Mouse (Mus musculus) heart, postnatal 4 days (tissue): Measurements from ENCODE around the gene Cgnl1. TPM values are rescaled to one million over a fixed set of nuclear protein-coding genes. Genes with fewer than 3 reads are reported as not detected.

Experiments
- DNase-seq: peaks from one replicate; pipeline ENCODE4 v3.0.0; 2021
- total RNA-seq, 2 experiments: library from RNA; stranded (reverse); gene quantifications; 2 replicates each; pipeline ENCODE4 v1.2.3; 2021

The Cgnl1 gene
- total RNA-seq, 2 experiments from 2014 or later: 55.8 to 56.7 TPM

DNA sequence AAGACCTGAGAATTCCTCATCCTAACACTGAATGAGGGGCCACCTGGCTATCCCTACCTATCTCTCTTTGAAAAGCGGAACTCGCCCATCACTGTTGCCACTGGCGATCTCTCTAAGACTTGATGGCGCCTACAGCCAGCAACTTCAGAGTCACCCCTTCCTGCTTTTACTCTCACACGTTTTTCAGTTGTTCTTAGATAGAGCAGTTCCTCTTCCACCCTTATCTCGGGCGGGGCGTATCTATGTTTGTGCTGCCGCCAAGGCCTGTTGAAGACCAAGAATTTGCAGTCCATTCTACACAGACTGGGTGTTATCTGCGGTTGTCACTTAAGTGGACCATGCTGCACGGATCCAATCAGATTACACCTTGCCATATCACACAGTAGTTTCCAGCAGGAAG, 62.2 kb downstream of the Cgnl1 start:
- DNase-seq: peak; percentile 27

DNA sequence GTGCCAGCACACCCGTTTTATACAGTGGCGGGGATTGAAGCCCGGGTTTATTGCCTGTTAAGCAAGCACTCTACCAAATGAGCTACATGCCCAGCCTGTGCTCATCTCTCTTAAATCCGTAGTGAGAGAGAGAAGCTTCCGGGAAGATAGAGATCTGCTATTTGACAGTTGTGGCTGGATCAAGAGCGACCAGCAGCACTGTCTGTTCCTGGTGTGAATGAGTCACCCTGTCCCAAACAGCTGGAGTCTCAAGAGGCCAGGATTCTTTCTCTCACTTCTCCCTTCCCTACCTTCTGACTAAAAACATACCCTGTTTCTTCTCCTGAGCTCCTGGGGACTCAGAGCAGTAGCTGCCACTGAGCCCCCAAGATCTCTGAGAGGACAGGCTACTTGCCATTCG, 63.4 kb downstream of the Cgnl1 start:
- no peak for DNase-seq

DNA sequence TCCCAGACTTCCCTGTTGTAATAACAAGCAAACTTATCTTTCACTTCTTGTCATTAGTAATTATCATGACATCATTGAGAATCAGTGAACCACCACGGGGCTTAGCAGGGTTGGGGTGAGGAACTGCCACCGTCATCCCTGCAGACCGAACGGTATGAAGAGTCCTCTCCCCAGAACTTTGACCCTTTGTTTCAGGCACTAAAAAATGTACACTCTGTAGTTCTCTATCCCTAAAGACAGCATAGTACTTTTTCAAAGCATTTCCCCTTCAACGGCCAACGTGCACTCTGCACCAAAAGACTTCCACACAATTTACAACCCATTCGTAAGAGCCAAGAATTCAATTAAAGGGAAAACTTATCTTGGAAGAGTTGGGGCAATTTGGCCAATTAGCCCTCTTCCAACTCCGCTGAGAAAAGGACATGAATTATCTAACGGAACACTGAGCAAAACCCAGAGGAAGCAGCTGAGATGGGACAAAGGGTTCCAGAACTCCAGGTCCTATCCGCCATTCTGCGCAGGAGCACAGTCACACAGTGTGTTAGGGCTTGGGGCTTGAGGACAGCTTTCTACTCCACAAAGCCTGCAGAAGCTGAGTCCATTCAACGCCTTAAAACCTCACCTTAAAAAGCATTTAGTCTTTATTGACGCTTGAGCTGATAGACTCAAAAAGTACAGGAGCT, 66.9 kb downstream of the Cgnl1 start:
- DNase-seq: no peak

DNA sequence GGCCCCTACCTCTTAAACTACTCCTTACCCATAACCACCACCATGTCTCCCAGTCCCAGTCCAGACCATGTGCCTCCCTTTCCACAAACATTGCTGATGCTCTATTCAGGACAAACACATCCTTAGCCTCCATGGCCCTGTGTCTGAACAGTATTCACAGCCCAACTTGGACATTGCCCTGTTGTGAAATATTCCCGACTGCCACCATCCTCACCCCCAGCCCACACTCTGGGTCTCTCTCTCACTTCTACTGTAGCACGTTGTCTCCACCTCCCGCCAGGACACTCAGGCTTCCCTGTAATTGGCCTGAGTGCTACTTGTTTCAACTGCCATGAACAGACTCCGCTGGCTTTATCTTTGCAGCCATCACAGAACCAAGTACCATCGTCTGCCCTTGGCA, 72.3 kb downstream of the Cgnl1 start:
- DNase-seq: no peak

DNA sequence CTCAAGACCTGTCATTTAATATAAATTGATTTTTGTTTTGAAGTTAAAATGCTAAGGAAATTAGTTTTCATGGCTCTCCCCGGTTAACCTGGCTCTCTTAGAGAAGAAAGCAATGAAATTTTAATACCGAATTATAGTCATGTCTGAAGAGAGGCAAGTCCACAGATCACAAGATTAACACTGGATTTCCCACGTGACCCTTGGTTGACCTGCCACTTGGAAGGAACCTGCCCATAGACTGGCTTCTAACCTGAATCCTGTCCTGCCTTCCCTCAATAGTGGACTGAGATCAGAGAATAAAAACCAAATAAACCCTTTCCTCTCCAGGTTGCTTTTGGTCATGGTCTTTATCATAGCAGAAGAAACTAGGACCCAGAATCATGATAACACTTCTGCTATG, 73.3 kb downstream of the Cgnl1 start:
- no peak for DNase-seq

DNA sequence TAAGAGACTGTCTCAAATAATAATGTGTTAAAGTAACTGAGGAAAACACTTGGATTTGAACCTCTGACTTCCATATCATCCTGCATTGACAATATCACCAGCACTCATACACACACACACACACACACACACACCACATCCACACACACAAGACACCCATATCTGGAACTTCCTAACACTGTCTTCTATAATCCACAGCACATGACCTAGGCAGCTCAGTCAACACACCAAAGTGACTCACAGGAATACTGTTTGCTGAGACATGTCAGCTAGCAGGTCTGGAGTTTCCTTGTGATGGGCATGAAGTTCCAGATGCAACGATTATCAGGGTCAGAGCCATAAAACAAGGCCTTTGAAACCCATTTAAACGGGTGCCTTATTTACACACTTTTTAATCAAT, 74.2 kb downstream of the Cgnl1 start:
- DNase-seq: no peak

DNA sequence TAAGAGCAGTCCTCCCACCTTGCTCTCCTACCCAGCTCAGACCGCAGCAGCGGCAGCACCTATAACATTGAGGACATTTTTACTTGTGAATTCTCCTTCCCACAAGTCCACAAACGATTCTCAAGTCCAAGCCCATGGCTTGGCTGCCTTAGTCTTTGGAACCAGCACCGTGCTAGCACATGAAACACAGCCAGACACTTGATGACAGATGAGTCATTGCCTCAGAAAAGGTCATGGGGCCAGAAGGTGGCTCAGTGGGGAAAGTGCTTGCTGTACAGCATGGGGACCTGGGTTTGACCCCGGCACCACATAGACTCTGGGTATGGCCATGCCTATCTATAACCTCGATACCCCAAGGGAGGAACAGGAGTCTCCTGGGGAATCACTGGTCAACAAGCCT, 74.6 kb downstream of the Cgnl1 start:
- peak; percentile 39 for DNase-seq

DNA sequence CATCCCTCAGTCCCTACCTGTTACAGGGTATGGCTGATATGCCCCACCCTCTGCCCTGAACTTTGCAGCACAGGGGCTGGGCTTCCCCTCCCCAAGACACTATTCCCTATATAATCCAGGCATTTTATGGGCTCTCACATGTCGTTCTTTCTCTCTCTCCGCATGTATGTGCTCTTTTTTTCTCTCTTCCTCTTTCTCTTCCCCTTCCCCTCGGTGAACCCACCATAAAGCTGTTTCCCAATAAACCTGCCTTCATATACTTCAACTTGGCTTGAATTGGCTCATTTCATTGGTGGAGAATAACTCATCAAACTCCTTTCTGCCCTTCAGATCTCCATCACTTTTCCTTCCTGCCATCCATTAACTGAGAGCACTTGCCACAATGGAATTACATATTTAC, 76.3 kb downstream of the Cgnl1 start:
- DNase-seq: no peak

DNA sequence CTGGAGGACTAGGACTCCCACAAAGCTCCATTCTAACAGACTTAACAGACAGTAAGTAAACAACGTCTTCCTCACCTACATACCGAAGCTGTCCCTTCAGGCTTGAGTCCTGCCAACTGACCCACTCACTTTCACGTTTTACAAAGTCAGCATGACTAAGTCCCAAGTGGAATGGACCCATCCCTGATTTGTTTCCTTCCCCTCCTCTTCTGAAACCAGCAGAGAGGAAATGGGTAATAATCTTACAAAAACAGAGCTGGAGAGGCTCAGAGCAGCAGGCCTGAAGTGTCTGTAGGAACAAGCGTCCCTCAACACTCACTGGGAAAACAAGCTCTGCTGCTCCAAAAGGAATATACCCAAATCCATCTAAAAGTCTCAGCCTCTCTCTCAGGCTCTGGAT, 77.2 kb downstream of the Cgnl1 start:
- no peak for DNase-seq

DNA sequence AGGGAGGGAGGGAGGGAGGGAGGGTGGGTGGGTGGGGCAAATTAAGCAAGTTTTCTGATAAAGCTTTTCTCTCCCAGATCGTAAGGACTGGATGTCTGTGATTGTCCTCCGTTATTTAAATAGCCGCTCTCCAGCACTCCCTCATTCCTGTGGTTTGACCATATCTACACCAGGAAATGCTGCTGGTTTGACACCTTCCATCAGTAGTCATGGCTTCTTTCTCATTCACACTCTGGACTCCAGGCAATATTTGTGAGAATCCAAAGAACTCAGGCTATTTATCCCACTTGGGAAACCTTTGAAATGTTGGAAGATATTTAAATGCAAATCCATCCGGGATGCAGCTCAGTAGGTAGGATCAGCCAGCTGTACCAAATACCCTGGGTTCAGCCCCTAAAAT, 77.6 kb downstream of the Cgnl1 start:
- DNase-seq: no peak

DNA sequence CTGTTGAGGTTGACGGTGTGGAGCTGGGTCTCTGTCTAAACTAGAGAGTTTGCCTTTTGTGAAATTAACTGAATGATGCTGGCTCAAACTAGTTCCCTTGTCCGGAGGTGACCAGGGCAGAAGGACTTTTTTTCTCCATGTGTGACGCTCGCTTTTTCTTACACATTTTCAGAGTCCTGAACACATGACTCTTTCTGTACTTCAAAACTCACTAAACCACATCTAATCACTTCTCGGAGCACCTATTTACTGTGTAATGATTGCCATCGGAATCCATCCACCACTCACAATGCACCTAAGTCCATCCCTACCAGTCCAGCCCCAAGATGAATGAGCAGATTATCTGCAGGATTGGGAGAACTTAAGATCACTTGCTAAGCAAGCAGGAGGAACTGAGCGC, 79.2 kb downstream of the Cgnl1 start:
- DNase-seq: no peak

DNA sequence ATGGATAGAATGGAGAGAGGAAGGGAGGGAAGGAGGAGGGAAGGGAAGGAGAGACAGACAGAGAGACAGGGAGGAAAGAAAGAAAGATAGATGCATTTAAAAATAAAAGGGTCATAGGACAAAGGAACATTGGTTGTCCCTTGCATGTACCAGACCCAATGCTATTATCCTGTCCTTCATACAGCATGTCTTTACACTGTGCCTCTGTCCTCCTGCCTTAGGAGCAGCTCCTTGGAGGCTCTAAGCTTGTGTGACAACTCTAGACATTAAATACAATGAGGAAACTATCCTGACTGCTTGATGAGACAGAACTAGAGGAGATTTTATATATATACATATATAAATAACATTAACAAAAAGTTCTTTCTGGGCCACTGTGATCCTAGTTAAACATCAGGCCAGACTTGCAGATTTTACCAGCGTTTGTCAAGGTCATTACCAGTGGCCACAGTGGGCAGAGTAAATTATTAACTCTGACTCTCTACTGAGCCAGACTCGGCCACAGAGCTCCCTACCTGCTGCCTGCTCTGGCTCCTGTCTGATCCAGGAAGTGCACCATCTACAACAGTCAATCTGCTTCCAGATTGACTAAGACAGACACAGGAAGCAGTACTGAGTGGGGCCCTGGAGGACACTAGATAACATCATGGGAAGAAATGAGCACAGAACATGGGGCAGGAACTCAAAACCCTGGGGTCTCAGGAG, 81.9 kb downstream of the Cgnl1 start:
- no peak for DNase-seq

DNA sequence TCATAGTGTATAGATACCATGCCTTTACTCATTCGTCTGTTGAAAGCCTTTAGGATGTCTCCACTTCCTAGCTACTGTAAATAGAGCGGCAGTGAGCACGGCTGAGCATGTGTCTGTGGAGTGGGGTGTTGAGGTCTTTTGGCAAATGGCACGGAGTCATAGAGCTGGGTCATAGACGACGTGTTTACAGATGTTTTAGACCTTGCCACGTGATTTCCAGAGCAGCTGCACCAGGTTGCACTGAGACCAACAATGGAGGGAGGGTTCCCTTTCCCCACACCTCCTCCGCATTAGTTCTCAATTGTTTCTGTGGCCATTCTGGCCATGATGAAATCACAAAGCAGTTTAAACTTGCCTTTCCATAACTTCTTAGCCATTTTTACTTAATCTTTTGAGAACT, 84.9 kb downstream of the Cgnl1 start:
- DNase-seq: no peak

DNA sequence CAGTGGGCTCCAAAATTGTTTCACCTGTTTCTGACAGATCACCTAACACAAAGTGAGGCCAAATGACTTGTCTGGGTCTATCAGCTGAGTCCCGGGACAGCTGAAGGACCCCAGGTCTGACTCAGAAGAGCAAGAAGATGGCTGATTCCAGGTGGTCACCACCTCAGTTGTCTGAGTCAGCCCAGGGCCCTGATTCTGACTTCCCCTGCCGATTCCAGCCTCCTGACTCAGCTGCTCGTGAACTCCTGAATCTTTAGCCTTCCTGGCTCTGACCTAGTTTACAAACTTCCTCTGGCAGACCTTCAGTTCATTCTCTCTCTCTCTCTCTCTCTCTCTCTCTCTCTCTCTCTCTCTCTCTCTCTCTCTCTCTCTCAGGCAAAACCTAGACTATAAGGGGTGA, 86.6 kb downstream of the Cgnl1 start:
- DNase-seq: no peak

DNA sequence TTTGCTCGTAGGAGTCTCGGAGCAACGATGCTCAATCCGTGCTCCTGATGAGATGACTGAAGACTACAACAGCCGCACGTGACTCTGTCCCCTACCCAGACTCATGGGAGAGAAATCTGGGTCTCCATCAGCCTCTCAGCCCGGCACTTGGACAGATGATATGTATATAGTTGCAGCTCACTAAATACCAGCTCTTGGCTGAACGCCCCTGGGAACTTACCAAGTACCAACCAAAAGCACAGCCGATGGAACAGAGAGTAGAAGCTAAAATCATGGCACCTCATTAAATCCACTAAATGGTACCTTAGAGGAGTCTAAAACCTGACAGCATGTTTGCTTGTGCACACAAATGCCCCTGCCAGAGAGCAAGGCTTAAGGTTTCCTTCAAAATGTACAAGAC, 91.0 kb downstream of the Cgnl1 start:
- DNase-seq: no peak

DNA sequence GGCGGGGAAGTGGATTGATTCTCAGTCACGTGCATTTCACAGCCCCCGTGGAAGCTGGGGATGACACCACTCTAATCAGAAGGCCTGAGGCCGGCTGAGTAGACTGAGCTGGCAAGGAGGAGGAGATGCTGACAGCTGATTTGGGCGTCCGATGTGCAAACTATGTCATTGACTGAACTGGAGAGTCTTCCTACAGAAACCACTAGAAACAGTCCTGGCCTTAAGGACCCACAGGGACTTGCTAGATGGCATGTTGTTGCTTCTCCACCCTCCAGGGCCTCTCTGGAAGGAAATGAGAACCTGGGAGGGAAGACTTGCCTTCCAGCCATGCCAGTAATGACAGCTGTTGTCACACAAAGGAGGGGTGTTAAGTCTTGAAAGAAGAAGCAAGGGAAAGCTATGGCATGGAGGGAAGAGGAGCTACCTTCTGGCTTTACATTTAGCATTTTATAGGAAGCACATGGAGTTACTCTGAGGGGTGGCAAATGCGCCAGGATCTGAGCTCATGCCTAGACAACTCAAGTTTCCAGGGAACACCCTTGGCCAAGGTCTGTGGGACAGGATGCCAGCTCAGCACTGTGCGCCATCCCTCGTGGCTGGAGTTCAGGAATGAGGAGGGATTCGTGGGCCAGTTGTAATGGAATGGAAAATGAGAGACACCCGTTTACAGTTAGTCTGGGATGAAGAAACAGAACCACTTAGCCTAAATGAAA, 92.1 kb downstream of the Cgnl1 start:
- peak; percentile 59 for DNase-seq

DNA sequence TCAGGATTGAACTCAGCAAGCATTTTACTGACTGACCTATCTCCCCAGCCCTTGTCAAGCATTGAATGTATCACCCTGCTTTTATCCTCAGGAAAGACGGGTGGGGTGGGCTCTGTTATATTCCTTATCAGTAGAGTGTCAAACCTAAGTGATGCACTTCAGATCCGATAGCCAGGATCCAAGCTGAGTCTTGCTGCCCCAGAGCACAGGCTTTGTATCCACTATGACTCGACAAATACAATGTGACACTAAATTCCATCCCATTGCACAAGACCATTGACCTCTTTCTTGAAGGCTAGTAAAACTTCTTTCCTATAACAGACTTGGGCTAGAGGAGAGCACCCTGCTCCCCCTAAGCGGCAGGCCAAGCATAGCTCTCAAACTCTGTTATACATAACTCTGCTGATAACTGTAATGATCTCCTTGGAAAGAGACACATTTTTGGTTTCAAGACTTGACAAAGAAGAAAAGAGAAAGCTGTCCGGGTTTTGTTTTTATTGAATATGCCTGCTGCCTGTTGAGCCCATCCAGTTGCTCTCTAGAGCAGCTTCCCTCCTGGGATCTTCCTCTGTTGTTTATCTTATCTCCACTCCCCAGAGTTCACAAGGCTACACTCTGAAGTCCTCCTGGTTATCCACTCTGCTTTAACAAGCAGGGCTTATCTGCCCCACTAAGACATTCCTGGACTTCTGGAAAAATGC, 94.3 kb downstream of the Cgnl1 start:
- no peak for DNase-seq

DNA sequence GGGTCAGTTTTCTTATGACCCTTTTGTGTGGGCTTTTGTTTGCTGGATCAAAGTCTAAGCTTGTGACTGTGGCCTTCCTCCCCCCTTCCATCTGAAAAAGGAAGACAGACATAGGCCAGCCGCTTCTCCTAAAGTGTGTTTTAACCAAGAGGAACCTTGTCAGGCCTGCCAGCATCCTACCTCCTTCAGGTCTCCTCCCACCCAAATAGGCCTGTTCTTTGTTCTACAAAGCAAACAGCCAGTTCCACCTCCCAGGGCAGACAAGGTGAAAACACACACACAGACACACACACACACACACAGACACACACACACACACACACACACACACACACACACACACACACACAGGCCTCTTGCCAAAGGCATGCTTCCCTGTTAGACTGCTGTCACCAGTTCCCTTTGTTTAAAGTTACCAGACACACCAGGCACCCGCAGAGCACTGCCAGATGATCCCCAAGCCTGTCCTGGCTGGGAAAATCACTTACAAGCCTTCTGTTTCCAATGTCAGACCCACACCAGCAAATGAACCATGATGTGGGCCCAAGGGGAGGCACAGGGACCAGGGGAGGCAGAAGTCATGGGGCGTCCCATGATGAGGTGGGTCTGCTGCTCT, 95.5 kb downstream of the Cgnl1 start:
- peak; percentile 39 for DNase-seq

DNA sequence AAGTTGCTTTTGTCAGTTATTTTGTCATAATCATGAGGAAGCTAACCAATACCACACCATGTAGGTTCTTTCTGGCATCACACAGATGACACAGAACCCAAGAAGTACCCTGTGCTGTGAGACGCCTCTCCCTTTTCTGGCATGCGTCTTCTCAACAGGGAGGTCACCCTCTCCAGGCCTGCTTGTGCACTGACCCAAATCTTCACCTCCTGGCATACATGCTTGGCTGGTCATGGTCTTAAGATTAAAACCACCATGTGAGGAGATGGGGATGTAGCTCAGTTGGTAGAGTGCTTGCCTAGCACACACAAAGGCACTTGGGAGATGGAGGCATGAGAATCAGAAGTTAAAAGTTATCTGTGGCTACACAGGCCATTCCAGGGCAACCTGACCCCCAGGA, 96.2 kb downstream of the Cgnl1 start:
- no peak for DNase-seq

DNA sequence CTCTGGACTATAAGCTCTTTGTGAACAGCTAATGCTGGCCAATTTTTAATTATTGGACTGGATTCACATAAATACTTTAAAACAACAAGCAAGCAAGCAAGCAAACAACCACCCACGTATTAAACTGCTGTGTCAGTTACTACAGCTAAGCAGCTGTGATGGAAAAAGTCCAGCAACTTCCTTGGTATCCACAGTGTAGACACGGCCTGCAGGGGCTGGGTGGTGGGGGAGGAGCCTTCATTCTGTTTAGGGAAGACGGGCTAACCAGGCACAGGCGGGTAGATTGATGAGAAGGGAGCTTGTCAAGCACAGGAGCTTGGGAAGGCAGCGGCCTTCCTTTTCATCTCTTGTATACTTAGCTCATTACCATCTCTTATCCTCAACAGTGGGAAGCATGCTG, 96.9 kb downstream of the Cgnl1 start:
- DNase-seq: no peak

DNA sequence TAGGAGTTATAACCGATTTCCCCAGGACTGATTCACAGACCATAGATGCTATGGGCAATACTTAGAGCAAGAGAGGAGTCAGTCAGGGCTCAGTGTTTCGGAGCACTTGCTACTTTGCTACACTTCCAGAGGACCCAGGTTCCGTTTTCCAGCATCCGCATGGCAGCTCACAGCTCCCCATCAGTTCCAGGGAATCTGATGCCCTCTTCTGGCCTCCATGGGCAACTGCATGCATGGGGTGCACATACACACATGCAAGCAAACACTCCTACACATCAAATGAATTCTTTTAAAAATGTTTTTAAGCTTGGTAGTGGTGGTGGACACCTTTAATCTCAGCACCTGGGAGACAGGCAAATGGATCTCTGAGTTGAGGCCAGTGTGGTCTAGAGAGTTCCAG, 98.9 kb downstream of the Cgnl1 start:
- DNase-seq: no peak

DNA sequence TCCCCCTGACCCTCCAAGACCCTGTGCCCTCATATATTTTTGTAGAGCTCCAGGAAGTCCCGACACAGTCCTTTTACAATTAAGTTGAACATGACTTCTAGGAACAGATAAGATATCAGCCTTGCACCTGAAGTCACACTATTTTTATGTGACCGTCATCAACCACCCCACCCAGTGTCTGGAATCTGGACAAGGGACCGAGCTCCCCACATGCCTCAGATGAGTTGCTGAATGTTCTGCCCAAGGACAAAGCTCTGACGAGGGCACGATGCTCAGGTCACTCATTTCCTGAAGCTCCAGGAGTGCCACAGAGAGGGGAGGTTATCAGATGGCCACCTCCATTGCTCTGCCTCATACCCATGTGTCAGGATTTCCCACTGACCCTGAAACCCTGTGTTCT, 100.7 kb downstream of the Cgnl1 start:
- no peak for DNase-seq

DNA sequence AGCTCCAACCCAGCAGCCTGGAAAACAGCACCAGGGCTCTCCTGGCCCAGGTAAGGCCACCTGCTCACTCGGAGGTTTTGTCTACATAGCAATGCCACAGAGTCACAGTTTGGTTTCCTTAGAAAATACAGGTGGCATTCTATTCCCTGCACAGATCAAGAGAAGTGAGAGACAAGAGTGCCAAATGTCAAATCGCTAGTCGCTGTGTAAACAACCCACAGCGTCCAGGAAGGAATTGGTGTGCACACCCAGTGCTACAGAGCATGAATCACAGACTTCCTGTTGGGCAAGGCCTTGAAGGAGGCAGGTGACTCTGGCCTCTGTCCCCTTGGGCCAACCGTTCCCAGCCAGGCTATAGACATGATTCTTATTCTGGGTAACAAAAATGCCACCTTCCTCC, 103.8 kb downstream of the Cgnl1 start:
- peak; percentile 34 for DNase-seq
